Mouse (Mus musculus) adrenal gland, postnatal 4 days (tissue): Measurements from ENCODE around the gene Rapgef3. TPM values are rescaled to one million over a fixed set of nuclear protein-coding genes. Genes with fewer than 3 reads are reported as not detected.

Experiments
- DNase-seq, 2 experiments: peaks; one replicate each; pipeline ENCODE4 v3.0.0; 2021 to 2022; ENCODE audit warnings: low spot score in 2 of 2, mixed read lengths in 2 of 2
- total RNA-seq, 2 experiments: library from RNA; stranded (reverse); gene quantifications; 2 replicates each; pipeline ENCODE4 v1.2.3; 2021

Rapgef3 gene
- total RNA-seq, 2 experiments from 2014 or later = 19.2 to 27.9 TPM

DNA sequence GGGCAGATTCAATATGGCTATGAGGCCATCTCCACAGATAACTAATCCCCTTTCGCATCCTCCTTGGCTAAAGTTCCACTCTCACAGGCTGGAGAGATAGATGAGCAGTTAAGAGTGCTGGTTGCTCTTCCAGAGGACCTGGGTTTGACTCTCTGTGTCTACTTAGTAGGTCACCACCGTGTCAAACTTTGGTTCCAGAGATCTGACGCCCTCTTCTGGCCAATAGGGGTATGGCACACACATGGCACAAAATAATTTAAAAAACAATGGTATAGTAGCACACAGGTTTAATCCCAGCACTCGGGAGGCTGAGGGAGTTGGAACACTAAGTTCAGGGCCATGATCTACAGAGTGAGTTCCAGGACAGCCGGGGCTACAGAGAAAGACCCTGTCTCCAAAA, 26.5 kb upstream of the Rapgef3 start:
- no peak for DNase-seq

DNA sequence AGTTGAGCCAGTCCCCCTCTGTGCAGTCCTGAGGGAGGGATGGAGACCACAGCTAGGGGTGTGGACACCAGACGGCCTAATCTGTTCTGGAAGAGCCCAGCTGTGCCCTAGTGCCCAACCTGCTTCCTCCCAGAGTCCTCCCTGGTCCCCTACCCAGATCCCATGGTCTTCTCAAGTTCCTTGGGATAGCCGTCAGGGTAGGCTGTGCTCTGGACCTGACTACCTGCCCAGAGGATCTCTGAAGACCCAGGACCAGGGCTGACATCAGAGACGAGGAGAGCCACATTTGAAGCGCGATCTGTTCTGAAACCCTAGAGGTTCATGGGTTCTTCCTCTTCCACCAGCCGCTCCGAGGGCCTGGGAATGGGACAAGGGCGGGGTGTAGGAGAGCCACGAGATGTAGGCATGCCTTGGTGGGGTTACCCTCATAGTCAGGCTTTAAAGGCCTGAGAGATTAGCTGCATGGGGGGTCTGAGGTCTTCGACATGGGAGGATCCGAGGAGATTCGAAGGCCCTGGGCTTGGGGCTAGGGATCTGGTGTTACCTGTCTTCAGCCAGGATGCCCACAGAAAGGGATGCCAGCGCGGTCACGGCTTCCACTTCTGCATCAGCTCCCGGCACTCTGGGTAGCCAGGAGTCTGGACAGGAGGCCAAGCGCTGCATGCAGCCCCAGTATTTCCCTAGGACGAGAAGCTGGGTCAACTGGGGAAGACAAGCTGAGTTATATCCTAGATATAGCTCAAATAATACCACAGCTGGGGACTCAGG, 25.8 kb upstream of the Rapgef3 start:
- DNase-seq = no peak

DNA sequence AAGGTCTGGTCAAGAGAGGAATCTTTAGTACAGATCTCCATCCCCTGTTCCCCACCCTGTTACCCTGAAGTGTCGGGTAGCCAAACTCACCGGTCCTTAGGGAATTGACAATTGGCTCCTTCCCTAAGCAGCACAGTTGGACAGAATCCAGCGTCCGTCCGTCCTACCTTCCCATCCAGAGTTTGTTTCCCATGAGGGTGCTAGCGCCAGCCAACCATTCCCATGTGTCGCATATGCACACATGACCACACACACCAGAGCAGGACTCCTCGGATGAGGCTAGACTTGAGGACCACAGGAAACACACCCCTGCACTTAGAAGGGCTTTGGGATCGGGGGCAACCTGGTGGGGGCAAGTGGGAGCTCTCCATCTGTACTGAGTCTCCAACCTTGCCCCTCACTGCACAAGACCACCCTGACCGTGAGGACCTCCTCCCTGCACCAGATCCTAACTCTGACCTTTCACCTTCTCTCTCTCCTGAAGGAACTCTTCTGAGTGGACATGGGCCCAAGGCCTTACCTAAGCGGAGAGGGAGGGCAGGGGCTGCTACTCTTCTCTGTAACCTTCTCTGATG, 23.4 kb upstream of the Rapgef3 start:
- no peak for DNase-seq

DNA sequence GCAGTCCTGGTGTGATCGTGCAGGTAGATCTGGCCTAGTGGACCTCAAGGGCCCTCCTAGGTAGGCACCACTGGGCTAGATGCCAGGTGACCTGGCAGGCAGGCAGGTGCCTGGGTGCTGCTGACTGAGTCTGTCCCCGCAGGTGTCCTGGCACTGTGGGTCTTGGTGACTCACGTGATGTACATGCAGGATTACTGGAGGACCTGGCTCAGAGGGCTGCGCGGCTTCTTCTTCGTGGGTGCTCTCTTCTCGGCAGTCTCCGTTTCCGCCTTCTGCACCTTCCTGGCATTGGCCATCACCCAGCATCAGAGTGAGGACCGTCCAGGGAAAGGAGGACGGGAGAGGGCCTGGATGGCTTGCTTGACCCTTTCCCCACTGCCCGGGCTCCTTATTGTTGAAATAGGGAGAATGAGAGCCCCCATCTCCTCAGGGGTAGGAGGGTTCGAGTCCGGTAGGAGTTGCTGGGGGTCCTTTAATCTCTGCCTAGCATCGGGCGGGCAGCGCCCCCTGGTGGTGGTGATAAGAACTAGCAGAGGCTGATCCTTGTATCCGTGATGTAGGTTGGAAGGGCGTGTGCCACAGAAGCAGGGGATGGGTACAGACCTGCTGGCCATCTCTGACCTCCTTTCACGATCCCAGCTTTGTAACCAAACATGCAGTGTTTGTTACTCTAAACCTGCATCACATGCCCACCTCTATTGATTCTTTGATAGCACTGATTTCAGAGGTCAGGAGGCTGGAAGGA, 22.2 kb upstream of the Rapgef3 start:
- no peak for DNase-seq

DNA sequence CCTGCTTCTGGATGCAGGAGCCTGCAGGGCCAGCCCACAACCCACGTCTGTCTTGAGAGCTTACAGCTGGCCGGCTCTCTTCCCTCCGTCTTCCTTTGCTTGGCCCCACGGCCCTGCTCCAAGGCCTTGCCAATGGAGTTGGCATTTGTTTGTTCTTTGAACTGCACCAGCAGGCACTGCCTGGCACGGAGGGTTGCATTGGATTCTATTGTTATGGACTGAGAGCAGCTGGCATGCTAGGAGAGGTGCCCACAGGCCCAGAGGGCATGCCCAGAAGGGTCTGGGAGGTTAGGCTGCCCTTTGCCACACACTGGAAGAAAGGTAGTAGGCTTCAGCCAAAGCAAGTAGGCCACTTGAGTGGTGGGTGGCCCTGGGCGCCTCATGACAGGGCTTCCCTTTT, 21.0 kb upstream of the Rapgef3 start:
- DNase-seq = no peak

DNA sequence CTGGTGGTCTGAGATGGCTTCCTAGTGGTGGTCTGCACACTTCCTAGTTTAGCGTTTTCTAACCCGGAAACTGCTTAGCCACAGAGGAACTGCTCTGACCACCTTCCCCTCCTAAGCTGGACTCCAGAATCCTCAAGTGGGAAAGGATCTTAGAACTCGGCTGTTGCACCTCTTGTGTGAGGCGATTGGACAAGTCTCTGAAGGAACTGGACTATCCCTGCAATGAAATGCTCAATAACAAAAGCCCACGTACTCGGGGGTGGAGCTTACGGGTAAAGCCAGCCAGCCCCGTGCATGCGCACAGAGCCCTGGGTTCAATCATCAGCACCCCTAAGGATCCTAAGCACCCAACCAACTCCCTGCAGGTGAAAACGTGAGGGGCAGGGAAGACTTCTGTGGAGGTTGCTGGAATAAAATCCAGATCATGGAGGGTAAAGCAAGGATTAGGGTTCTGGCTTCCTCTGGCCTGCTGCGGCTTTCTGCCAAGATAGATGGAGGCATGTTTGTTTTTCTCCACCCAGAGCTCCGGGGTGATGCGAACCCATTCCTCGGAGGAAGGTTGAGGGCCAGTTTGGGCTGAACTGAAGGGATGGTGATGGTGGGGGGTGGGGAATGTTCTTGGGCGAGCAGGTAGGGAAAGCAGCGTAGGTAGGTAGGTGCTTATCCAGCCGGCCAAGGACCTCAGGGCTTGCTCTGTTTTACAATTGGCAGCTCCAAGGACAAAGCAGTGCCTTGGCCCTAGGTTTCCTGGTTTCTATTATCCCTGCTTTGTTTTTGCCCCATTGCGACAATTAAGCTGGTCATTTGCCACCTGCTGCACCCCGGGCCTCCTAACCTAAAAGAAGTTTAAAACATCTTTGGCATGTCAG, 20.3 kb upstream of the Rapgef3 start:
- no peak for DNase-seq

DNA sequence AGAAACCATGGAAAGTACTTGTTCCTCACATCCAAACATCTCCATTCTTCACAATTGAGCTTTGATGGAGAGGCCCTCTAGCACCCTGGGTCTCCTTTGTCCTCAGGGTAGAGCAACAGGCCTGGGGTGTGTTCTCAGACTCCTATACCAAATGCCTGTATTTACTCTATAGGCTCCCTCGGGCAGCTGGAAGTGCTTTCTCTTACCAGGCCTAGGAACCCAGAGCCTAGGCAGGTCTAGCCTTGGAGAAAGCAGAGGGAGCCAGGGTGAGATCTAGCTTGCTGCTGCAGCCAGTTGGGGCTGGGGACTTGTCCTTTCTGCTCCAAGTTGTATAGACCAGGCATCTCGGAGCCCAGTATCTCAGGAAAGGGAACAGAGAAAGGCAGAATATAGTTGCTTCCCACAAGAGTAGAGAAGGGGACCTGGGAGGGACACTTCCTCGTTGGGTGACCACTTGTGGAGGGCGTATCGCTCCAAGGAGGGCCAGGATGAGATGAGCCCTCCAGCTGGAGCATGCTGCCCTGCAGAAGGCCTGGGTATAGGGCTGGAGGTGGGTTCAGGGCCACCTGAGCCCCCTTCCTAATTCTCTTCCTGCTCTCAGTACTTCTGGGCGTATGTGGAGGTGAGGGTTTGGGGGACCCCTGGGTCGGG, 19.5 kb upstream of the Rapgef3 start:
- DNase-seq = no peak

DNA sequence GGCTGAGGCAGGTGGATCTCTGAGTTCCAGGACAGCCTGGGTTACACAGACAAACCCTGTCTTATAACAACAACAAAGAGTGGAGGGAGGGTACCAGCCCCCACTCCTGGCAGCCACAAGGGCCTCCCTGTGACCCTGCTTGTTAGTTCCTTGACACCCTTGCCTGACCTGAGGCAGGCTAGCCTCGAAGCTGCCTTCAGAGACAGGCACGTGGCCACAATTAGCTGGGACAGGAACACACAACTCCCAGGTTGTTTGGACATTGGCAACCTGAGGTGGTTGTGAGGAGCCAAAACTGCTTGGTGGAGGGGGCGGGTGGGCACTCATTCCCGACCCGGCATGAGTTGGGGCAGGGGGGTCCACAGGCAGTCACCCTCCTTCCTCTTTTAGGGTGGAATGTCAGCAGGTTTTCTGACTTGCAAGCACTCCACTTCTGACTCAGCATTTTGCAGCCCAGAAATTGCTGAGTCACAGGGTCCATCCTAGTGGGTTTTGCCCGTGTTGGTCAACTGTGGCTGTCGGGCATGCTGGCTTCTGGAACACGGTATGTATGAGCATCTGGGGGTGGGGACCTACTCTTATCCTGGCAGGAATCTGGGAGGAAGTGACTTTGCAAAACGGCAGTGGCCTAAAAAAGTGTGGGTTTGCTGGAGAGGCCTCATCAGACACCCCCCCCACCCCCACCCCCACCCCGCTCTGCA, 18.8 kb upstream of the Rapgef3 start:
- DNase-seq = no peak

DNA sequence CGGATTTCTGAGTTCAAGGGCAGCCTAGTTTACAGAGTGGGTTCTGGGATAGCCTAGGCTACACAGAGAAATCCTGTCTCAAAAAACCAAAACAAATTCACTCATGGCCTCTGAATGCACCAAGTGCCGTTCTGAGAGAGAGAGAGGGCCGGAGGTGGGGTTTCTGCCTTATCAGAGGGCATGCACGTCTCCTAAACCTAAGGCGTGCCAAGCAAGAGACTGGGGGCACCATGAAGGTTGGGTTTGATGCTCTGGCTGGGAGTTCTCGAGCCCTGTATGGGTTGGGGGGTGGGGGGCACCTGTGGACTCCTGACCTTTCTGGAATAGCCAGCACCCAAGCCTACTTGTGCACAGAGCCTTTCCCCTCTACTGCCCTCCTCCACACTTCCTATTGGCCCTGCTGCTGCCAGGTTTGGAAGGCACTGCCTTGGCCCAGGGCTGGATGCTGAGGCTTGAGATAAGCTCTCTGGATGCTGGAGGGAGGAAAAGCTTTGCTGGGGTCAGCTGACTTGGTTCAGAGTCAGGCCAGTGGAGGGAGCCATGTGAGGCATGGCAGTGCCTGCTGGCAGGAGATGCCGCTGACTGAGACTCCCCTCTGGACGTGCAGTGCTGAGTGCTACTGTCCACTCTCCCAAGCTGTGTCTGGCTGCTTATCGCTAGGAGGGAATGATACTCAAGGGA, 18.1 kb upstream of the Rapgef3 start:
- no peak for DNase-seq

DNA sequence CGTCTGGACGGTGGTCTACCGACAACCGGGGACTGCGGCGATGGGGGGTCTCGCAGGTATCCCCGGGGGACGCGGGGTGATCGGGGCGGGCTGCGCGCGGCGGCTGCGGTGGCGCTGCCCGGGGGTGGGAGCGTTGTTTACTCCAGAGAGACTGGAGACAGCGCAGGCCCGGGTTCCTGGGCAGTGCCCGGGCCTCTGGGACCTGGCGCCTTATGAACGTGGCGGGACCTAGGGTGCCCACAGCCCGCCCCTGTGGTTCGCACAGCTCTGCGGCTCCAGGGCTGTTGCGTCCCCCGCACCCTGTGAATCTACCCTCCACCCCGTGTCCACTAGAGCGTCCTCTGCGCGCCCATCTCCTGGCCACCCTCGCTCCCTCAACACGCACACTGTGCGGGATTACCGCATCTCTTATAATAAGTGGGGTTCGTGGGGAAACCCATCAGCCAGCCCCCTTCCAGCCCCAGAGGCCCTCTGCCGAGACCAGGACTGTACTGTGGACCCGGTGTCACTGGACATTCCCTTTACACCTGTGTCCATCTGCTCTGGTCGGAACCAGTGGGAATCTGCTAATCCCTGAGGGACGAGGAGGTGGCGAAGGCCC, 16.9 kb upstream of the Rapgef3 start:
- no peak for DNase-seq

DNA sequence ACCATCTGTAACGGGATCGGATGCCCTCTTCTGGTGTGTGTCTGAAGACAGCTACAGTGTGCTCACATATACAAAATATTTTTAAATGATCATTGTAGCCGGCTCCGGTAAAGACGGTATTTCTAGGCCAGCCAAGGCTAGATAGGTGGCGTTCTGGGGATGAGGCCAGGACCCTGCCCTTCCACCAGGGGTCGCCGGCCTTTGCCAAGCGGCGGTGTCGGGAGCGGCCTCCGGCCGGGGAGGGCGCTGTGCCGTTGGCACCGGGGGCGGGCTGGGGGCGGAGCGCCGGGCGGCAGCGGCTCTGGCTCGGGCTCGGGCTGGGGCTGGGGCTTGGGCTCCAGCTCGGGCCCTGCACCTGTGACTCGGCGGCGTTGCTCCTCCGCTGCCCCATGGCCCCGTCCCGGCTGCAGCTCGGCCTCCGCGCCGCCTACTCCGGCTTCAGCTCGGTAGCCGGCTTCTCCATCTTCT, 16.4 kb upstream of the Rapgef3 start:
- DNase-seq = peak; percentile 88 to 89

DNA sequence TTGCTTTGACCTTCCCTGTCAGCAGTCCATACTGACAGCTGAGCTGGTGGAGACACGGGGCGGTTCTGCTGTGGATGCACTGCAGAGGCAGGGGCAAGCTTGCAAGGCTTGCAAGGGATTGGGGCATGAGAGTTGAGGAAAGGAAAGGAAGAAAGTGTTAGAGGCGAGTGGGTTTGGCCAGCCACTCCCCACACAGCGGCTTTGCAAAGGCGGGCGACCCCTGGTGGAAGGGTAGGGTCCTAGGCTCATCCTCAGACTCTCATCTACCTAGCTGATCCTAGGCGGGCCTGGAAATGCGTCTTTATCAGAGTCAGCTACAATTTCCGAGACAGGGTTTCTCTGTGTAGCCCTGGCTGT, 15.0 kb upstream of the Rapgef3 start:
- DNase-seq = peak in 1 of 2 experiments; percentile 66

DNA sequence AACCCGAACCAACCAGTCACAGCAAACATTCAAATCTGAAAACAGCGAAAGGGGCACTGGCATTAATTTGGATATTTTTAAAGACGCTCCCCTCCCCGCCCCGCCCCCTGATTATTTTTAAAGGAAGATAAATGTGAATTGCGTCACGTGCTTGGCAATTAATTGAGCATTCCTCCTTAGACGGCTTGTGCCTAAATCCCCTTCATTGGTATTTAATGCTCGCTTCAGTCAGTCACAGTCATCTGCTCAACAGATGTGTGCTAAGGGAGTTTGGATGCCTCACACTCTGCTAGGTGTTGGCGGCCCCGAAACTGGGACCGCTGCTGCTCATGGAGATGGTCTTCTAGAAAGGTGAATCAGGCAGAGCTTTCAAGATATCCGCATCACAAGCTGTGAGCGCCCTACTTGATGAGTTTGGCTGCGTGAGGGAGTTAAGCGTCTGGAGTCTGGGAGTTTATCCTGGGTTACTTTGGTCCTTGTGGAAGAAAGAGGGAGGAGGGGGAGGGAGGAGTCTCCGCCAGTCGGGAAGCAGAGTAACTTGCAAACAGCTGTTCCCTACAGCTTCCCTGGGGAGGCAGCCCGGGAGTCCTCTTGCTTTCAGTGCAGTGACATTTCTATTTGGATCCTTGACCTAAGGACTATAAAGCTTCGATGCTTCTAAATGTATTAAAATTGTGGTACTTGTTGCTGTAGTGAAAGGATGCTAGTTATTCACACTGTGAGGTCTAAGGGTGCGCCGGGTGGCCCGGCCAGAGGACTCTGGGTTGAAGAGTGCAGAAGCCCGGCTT, 14.4 kb upstream of the Rapgef3 start:
- no peak for DNase-seq

DNA sequence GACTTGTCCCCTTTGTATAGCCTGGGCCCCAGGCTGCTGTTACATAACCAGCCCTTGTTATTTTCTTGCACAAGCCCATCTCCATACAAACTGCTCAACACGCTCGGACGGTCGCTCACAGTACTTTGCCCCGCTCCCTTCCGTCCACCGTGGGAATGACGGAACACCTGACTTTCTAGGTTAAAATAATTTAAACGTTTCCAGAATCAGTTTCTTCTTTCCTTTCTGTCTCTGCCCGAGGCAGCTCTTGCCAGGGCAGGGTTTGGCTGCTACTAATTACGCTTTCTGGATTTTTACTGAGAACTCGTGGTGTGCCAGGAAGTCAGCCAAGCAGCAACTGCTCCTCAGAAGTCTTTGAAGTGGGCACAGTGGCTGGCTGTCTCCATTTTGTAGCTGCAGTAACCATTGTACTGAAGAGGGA, 12.8 kb upstream of the Rapgef3 start:
- no peak for DNase-seq

DNA sequence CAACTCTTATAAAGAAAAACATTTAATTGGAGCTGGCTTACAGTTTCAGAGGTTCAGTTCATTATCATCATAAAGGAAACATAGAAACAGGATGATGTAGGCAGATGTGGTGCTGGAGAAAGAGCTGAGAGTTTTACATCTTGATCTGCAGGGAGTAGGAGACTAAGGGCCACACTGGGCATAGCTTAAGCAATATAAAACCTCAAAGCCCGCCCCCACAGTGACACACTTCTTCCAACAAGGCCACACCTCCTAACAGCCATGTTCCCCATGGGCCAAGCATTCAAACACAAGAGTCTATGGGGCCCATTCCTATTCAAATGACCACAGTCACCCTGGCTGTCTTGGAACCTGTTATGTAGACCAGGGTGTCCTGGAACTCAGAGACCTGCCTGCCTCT, 11.8 kb upstream of the Rapgef3 start:
- no peak for DNase-seq

DNA sequence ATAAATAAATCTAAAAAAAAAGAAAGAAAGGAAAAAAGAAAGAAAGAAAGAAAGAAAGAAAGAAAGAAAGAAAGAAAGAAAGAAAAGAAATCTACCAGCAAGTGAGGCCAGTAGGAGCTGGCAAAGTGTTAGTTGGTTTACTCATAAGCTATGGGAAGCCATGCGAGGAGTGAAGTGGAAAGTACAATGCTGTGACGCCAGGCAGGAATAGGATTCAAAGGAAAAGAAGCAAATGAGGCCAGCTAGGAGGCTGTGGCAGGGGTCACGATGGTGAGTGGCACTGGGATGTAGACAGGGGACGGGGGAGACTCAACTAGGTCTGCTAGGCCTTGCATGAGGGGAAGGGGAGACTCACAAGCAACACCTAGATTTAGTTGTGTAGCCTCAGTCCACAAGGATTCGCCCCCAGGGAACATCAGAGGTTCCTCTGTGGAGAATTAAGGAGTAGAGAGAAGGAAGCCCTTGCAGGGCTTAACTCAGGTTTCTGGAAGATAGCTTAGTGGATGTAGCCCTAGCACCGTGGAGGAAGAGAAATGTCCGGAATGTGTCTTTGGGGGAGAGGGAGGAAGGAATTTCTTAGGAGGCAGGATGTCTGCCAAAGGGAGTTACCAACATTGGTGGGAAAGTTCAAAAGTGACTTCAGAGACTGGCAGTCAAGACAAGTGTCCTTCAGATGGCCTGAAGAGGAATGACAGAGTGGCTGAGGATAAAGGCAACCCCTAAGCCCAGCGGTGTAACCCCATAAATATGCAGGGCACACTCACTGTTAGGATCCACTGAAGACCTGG, 10.7 kb upstream of the Rapgef3 start, which contains the start of gene Slc48a1:
Gene Slc48a1 (plus strand): TSS at position 210 of the 788 bp plus-strand sequence.
- no peak for DNase-seq

DNA sequence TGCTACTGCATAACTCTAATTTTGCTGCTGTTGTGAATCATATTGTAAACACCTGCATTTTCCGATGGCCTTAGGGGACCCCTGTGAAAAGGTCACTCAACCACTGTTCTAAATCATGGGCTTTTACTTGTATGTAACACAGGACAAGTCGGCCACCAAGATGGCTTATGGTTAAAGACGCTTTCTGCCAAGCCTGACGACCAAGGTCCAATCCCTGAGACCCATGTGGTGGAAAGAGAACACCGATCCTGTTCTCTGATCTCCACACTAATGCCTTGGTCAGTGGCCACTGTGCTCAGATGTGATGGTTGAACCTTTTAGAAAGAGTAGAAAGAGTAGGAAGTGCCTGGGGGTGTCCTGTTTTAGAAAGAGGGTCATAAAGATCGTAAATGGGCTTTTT, 9.1 kb upstream of the Rapgef3 start:
- no peak for DNase-seq
